Mouse (Mus musculus) cerebellum, adult 2 months (tissue): ENCODE data around the gene Olfr549. TPM values are rescaled to one million over a fixed set of nuclear protein-coding genes. Genes with fewer than 3 reads are reported as not detected.

Experiments
- DNase-seq, 2 experiments: peaks; one replicate each; pipeline ENCODE4 v3.0.0; 2021
- H3K27ac ChIP-seq: fragments of 200-500 bp; 2 replicates; pipeline ENCODE4 v1.5.1; 2012; ENCODE audit warnings: low read length, control low read depth, inconsistent platforms; ENCODE audit not compliant: insufficient read depth
- H3K27me3 ChIP-seq: fragments of 200-500 bp; 2 replicates; pipeline ENCODE4 v1.6.1; 2012; ENCODE audit warnings: inconsistent platforms, mild to moderate bottlenecking, low read length, moderate library complexity; ENCODE audit not compliant: control insufficient read depth, insufficient read depth
- H3K4me1 ChIP-seq: fragments of 200-500 bp; 2 replicates; pipeline ENCODE4 v1.6.1; 2011; ENCODE audit warnings: low read length; ENCODE audit not compliant: control insufficient read depth, insufficient read depth
- H3K4me3 ChIP-seq: fragments of 200-500 bp; replicated peaks from 2 replicates; pipeline ENCODE3; 2011; ENCODE audit warnings: mild to moderate bottlenecking, low read depth, low read length, control low read depth; ENCODE audit not compliant: insufficient read depth
- CTCF ChIP-seq: fragments of 200-500 bp; IDR thresholded peaks from 2 replicates; pipeline ENCODE4 v1.5.1; 2011; ENCODE audit warnings: low read depth, mild to moderate bottlenecking, control low read depth, low read length, moderate library complexity, borderline replicate concordance; ENCODE audit not compliant: insufficient read depth
- POLR2A ChIP-seq: fragments of 200-500 bp; IDR thresholded peaks from 2 replicates; pipeline ENCODE4 v1.6.1; 2011; ENCODE audit warnings: low read length, control low read depth, borderline replicate concordance; ENCODE audit not compliant: insufficient read depth
- WGBS: fragments of 180-500 bp; shearing (Covaris S2); methylation state at CpG from one replicate; pipeline ENCODE4 v1.1.7; 2018; 5-methylcytosine and 5-hydroxymethylcytosine counted together
- polyA plus RNA-seq: library from polyadenylated mRNA; depleted of rRNA; stranded (reverse); fragments of >200 nt; gene quantifications from 2 replicates; pipeline ENCODE4 v1.2.3, GENCODE M21; 2012; rRNA removed

Olfr549 gene
- not detected in 2 replicates for polyA plus RNA-seq

DNA sequence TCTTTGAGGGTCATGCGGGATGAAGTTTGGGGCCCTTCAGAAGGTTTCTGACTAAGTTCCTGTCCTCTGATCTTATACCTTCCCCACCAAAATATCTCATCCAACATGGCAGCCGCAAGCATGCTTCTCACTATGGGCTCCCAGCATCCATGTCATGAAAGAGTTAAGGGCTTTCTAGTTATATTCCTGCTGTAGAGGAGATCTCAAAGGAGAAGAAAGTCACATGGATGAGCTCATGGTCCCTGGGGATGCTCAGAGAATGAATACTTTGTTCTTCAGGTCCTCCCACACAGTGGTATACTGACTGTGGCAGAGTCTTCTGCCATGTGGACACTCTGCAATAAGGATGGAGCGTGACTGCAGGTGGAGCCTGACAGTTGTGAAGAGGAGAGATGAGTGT lies at the start of gene Olfr549:
TSS of gene Olfr549 (plus strand) at position 301 of the 400 bp plus-strand sequence.
- Histone ChIP-seq H3K27ac (no peak within 1 kb of the TSS), H3K4me1 (no peaks in the 10 kb centered on the region), H3K27me3 (no peaks in the 10 kb centered on the region), H3K4me3 (no peak within 1 kb of the TSS)
- DNase-seq = no peak
- WGBS = 85% methylated on average over 3 of the region's 3 CpGs
- TF ChIP-seq CTCF (no peak), POLR2A (no peak)

DNA sequence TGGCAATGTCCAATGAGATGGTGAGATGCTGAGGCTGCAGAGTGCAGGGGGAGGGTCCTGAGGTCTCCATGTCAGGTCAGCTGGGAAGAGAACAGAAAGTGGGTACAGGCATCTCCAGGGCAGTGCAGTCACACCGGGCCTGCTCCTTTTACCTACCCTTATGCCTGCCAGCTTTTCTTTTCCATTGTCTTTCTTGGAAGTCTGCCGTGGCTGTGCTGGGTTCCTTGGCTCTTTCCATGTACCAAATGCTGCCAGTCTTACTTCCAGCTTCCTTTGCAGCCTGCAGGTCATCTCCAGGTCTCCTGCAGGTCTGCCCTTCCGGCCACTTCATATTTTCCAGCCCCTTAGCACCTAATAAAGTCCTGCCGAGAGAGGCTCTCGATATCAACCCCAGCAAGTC lies 47.7 kb upstream of the Olfr549 start:
- no peaks in the 10 kb centered on the region for H3K27me3 ChIP-seq
- peak; percentile 50 to 76 for DNase-seq
- 31% methylated on average over 5 of the region's 5 CpGs for WGBS
- H3K4me3 ChIP-seq = no peak overlapping the region
- H3K4me1 ChIP-seq = peaks cover 2% of the 10 kb centered on the region; the same call in 1 of the 2 replicates
- no peak overlapping the region for H3K27ac ChIP-seq
- TF ChIP-seq POLR2A (no peak), CTCF (no peak)

DNA sequence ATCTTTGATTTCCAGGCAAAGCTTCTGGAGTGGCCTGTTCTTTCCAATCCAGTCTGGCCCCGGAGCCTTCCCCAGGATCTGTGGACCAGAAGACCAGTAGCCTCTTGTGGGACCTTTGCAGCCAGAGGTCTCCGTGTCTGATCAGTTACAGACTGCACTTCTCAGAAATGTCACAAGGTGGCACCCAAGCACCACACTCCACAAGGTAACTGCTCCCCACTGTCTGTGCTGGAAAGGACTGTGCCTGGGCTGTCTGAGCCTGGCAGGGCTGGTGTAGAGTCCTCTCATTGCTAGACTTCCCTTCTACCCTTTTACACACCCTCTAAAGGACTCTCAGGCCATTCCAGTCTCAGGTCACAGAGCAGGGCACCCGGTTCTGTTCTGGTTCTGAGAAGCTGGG lies 42.8 kb upstream of the Olfr549 start:
- Histone ChIP-seq H3K27me3 (no peaks in the 10 kb centered on the region), H3K4me1 (peaks cover under 1% of the 10 kb centered on the region; the same call in 1 of the 2 replicates), H3K4me3 (no peak overlapping the region), H3K27ac (no peak overlapping the region)
- DNase-seq = peak; percentile 69 to 77
- TF ChIP-seq POLR2A (no peak), CTCF (peak; percentile 95)
- WGBS = 39% methylated on average over 3 of the region's 3 CpGs

DNA sequence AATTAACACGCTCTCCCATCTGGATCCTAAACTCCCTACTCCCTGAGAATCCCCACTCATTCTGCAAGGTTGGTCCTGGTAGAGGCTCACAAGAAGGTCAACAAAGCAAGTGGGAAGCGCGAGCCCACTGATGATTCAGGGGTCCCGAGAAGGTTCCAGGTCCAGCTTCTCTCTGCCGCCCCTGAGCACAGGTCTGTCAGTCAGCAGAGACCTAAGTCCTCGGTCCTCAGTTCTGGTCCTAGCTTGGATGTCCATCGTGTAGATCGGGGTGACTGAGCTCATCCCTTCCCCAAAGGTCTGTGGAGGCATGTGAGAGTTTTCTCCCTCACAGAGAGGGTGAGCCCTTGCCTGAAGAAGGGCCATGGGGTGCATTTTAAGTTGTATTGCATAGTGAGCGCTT lies 41.6 kb upstream of the Olfr549 start:
- Histone ChIP-seq H3K4me3 (no peak overlapping the region), H3K27ac (no peak overlapping the region), H3K27me3 (no peaks in the 10 kb centered on the region), H3K4me1 (no peaks in the 10 kb centered on the region)
- 87% methylated on average over 9 of the region's 9 CpGs for WGBS
- no peak for DNase-seq
- TF ChIP-seq POLR2A (no peak), CTCF (no peak)

DNA sequence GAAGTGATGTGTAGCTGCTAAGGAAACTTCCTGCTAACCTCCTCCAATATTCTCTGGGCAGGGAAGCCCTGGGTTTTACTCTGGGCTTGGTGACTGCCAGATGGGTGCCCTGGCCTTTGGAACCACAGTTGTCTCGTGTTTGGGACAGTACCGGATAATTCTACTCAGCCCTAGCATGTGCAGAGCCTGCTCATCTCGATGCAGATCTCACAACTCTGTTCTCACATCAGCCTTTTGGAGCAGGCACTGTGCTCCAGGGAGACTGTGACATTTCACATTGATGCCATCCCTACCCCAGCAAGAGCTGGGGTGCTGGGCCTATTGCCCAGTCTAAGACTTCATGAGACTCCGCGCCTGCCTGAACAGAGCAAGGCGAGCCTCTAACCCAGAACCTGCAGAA lies 41.0 kb upstream of the Olfr549 start:
- H3K27me3 ChIP-seq = no peaks in the 10 kb centered on the region
- H3K4me1 ChIP-seq = no peaks in the 10 kb centered on the region
- no peak for DNase-seq
- 88% methylated on average over 6 of the region's 6 CpGs for WGBS
- no peak overlapping the region for H3K27ac ChIP-seq
- no peak for TF ChIP-seq POLR2A
- no peak for TF ChIP-seq CTCF
- no peak overlapping the region for H3K4me3 ChIP-seq

DNA sequence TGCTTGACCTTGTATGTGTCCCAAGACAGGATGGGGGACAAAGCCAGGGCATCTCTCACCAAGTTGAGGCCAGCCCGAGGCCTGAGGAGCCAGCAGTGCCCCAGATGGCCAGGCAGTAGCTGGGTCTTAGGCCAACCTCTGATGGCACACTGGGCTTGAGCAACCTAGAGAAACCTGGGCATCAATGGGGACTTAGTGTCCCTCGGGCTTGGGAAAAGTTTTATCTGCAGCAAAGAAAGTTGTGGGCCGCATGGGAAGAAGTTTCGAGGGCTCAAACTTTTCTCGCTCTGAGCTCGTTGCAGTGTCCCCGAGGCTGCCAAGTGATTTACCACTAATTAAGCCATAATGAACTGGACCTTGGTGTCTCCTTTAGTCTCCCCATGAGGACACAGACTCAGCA lies 39.9 kb upstream of the Olfr549 start:
- 42% methylated on average over 7 of the region's 7 CpGs for WGBS
- DNase-seq = no peak
- TF ChIP-seq POLR2A (no peak), CTCF (no peak)

DNA sequence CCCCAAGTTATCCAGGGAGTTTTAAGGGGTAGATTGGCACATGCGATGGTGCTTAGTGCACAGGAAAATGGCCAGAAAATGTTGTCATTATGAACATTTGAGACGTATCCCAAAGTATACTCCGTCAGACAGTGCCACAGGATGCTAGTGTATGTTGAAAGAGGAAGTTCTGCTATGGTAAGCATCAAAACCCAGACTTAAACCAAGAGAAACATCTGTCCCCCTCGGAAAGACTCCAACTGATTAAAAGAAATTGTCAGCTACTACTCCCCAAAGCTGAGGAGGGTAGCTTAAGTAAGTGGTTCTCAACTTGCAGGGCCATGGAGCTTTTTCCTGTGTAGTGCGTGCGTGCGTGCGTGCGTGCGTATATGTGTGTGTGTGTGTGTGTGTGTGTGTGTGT lies 37.7 kb upstream of the Olfr549 start:
- 95% methylated on average over 10 of the region's 10 CpGs for WGBS
- Histone ChIP-seq H3K4me3 (no peak overlapping the region), H3K27me3 (no peaks in the 10 kb centered on the region), H3K4me1 (peaks cover 3% of the 10 kb centered on the region; the same call in 1 of the 2 replicates), H3K27ac (no peak overlapping the region)
- TF ChIP-seq CTCF = no peak
- no peak for TF ChIP-seq POLR2A
- no peak for DNase-seq

More for the DNA sequence above, 39.9 kb upstream of the Olfr549 start:
- Histone ChIP-seq H3K27ac (no peak overlapping the region), H3K4me3 (no peak overlapping the region), H3K27me3 (no peaks in the 10 kb centered on the region), H3K4me1 (no peaks in the 10 kb centered on the region)

DNA sequence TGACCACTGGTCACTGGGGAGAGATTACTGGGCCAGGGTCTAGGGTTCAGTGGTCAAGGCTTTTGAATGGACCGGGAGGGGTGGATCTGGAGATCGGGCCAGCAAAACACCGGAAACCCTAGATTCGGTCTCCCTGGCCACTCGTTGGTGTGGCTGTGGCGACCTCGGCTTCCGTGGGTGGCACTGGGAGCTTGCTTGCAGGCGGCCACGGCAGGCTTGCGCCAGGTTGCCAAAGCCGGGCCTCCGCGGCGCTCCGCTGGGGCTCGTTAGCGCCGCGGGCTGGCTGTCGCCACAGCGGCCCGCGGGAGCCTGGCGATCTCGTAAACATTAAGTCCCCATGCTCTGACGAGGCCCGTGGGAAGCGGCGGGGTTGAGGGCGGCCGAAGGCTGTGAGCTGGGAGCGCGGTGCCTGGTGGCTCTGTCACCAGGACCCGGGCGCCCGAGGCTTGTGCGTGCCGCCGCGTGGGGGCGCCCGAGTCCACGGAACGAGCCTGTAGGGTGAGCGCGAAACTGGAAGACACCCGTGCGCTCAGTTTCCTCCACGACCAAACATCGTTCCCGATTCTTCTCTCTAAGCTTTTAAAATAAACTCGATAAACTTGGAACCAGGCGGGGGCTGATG lies 36.7 kb upstream of the Olfr549 start:
- peaks cover 4% of the 10 kb centered on the region; the same call in 1 of the 2 replicates for H3K4me1 ChIP-seq
- 1% methylated on average over 54 of the region's 54 CpGs for WGBS
- peak; percentile 81 for TF ChIP-seq CTCF
- no peak for TF ChIP-seq POLR2A
- DNase-seq = peak; percentile 80 to 87
- no peak overlapping the region for H3K27ac ChIP-seq
- no peaks in the 10 kb centered on the region for H3K27me3 ChIP-seq
- H3K4me3 ChIP-seq = peak overlapping the region; percentile 38

DNA sequence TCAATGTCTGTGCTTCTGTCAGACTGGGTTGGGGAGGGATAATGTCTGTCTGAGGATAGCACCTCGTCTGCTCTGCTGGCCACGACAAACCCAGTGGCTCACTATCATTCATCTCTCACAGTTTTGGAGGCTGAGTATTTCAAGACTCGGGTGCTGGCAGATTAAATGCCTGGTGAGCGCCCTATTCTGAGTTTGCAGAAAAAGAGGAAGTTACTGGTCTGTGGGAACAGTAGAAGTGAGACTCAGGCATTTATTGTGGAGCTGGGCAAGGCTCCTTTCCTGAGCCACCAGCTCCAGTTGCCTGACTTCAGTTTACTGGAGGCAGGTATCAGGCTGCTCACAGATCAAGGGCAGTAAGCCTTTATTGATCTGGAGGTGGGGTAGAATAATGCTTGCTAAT lies 35.5 kb upstream of the Olfr549 start:
- TF ChIP-seq CTCF (no peak), POLR2A (no peak)
- no peak for DNase-seq
- H3K4me1 ChIP-seq = peaks cover 4% of the 10 kb centered on the region; the same call in 1 of the 2 replicates
- no peak overlapping the region for H3K4me3 ChIP-seq
- WGBS = 85% methylated on average over 4 of the region's 4 CpGs
- no peaks in the 10 kb centered on the region for H3K27me3 ChIP-seq
- no peak overlapping the region for H3K27ac ChIP-seq
